Mouse (Mus musculus) lung, postnatal 0 days (tissue): ENCODE data around the gene Gm47955. TPM values are rescaled to one million over a fixed set of nuclear protein-coding genes. Genes with fewer than 3 reads are reported as not detected.

Experiments
- ATAC-seq: fragments of 200-750 bp; cut with Nextera tagmentation; 2 replicates; pipeline ENCODE4 v1.8.0; 2017; ENCODE audit warnings: moderate library complexity
- DNase-seq: peaks from one replicate; pipeline ENCODE4 v3.0.0-alpha.2; 2016; ENCODE audit warnings: low spot score
- H3K27ac ChIP-seq: fragments of 300-500 bp; sonication (generic); 2 replicates; pipeline ENCODE4 v1.5.1; 2014; ENCODE audit warnings: antibody characterized with exemption, mild to moderate bottlenecking, low read length, mixed read lengths
- H3K27me3 ChIP-seq: fragments of 300-500 bp; sonication (generic); replicated peaks from 2 replicates; pipeline ENCODE4 v1.6.1; 2014; ENCODE audit warnings: low read length, mixed read lengths; ENCODE audit not compliant: insufficient read depth
- H3K36me3 ChIP-seq: fragments of 300-500 bp; sonication (generic); 2 replicates; pipeline ENCODE4 v1.6.1; 2014; ENCODE audit warnings: low read length, mixed read lengths; ENCODE audit not compliant: insufficient read depth
- H3K4me1 ChIP-seq: fragments of 300-500 bp; sonication (generic); 2 replicates; pipeline ENCODE4 v1.6.1; 2014; ENCODE audit warnings: antibody characterized with exemption, low read depth, low read length, mixed read lengths; ENCODE audit not compliant: insufficient read depth
- H3K4me2 ChIP-seq: fragments of 300-500 bp; sonication (generic); replicated peaks from 2 replicates; pipeline ENCODE4 v1.6.1; 2014; ENCODE audit warnings: low read depth, mild to moderate bottlenecking, low read length, moderate library complexity, mixed read lengths
- H3K4me3 ChIP-seq: fragments of 300-500 bp; sonication (generic); 2 replicates; pipeline ENCODE4 v1.5.1; 2014; ENCODE audit warnings: low read depth, low read length
- H3K9ac ChIP-seq: fragments of 300-500 bp; sonication (generic); replicated peaks from 2 replicates; pipeline ENCODE4 v1.6.1; 2014; ENCODE audit warnings: low read depth, mild to moderate bottlenecking
- H3K9me3 ChIP-seq: fragments of 300-500 bp; sonication (generic); 2 replicates; pipeline ENCODE4 v1.6.1; 2016; ENCODE audit warnings: low read length, mixed read lengths
- CTCF ChIP-seq: IDR thresholded peaks from 2 replicates; pipeline ENCODE4 v1.5.1; 2016; ENCODE audit warnings: antibody characterized with exemption, mild to moderate bottlenecking
- EP300 ChIP-seq: IDR thresholded peaks from 2 replicates; pipeline ENCODE4 v1.6.1; 2016; ENCODE audit warnings: antibody characterized with exemption, mild to moderate bottlenecking, control low read depth
- WGBS: fragments of 180-500 bp; shearing (Covaris S2); extraction: QIAGEN DNeasy Blood & Tissue Kit; methylation state at CpG from one replicate; pipeline ENCODE4 v1.1.7; 2014; 5-methylcytosine and 5-hydroxymethylcytosine counted together
- polyA plus RNA-seq: library from polyadenylated mRNA; unstranded; fragments of >200 nt; fragmentation: Nextera tagmentation; extraction: Ambion mirVana; gene quantifications from 2 replicates; pipeline ENCODE4 v1.2.1, GENCODE M21; 2015

The Gm47955 gene
- polyA plus RNA-seq, 1 experiment from 2014 or later: not detected

GRCm38 (mm10) chr1:82973244-82973643 is 13.2 kb downstream of the Gm47955 start:
- DNase-seq: peak; percentile 15
- Histone ChIP-seq H3K4me3 (no peak overlapping the region), H3K27ac (peak overlapping the region; percentile 47), H3K9ac (no peak overlapping the region), H3K36me3 (no peaks in the 10 kb centered on the region), H3K9me3 (no peaks in the 10 kb centered on the region), H3K27me3 (no peaks in the 10 kb centered on the region), H3K4me2 (no peak overlapping the region), H3K4me1 (peaks cover 5% of the 10 kb centered on the region; the same call in 1 of the 2 replicates)
- ATAC-seq: no peak
- 62% methylated on average over 1 of the region's 1 CpGs for WGBS
- TF ChIP-seq CTCF (no peak; the same call in 1 of the 2 replicates), EP300 (no peak)

- DNase-seq: peak; percentile 63
- peak; percentile 71 for ATAC-seq
- WGBS: 31% methylated on average over 6 of the region's 6 CpGs
- TF ChIP-seq CTCF (no peak), EP300 (no peak)
- peaks cover 5% of the 10 kb centered on the region; the same call in 1 of the 2 replicates for H3K4me1 ChIP-seq
- peak overlapping the region; percentile 60 for H3K27ac ChIP-seq
- no peaks in the 10 kb centered on the region for H3K36me3 ChIP-seq
- no peaks in the 10 kb centered on the region for H3K9me3 ChIP-seq
- H3K4me2 ChIP-seq: no peak overlapping the region
- no peak overlapping the region for H3K9ac ChIP-seq
- H3K27me3 ChIP-seq: no peaks in the 10 kb centered on the region
- no peak overlapping the region for H3K4me3 ChIP-seq
Observed at GRCm38 (mm10) chr1:82973901-82974300, 13.8 kb downstream of the Gm47955 start.

DNA sequence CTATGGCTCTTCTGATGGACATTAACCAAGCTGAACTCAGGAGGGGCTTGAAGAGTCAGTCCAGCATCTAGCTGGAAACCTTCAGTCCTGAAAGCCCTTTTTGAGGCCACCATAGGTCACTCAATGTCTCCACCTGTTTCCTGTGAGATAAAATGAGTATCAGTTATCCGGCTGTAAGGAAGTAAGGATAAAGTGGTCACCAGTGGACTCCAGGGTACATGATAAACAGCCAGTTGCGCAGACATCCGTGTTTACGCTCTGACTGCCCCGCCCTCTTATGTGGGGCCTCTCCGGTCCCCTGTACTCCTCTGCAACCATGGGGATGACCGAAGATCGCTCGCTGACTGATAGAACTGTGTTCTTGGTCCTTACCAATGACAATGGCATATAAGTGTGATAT is 14.3 kb downstream of the Gm47955 start:
- H3K4me2 ChIP-seq: no peak overlapping the region
- peak; percentile 92 for ATAC-seq
- TF ChIP-seq EP300: peak; percentile 96
- TF ChIP-seq CTCF: no peak
- DNase-seq: peak; percentile 68
- peak overlapping the region; percentile 60 for H3K27ac ChIP-seq
- no peaks in the 10 kb centered on the region for H3K9me3 ChIP-seq
- H3K27me3 ChIP-seq: no peaks in the 10 kb centered on the region
- H3K4me1 ChIP-seq: peaks cover 5% of the 10 kb centered on the region; the same call in 1 of the 2 replicates
- H3K4me3 ChIP-seq: no peak overlapping the region
- no peaks in the 10 kb centered on the region for H3K36me3 ChIP-seq
- 62% methylated on average over 9 of the region's 9 CpGs for WGBS
- H3K9ac ChIP-seq: no peak overlapping the region

- Histone ChIP-seq H3K27ac (0 out of 2 replicates have a peak overlapping the region, but pooled peaks have one; percentile 52), H3K9me3 (no peaks in the 10 kb centered on the region), H3K4me3 (no peak overlapping the region), H3K9ac (no peak overlapping the region), H3K36me3 (no peaks in the 10 kb centered on the region), H3K4me1 (peaks cover 5% of the 10 kb centered on the region; the same call in 1 of the 2 replicates), H3K4me2 (no peak overlapping the region), H3K27me3 (no peaks in the 10 kb centered on the region)
- DNase-seq (peak; percentile 55), ATAC-seq (no peak)
- 54% methylated on average over 5 of the region's 5 CpGs for WGBS
- no peak for TF ChIP-seq CTCF
- peak; percentile 59 for TF ChIP-seq EP300
Observed at GRCm38 (mm10) chr1:82975750-82976149, 15.7 kb downstream of the Gm47955 start.

DNA sequence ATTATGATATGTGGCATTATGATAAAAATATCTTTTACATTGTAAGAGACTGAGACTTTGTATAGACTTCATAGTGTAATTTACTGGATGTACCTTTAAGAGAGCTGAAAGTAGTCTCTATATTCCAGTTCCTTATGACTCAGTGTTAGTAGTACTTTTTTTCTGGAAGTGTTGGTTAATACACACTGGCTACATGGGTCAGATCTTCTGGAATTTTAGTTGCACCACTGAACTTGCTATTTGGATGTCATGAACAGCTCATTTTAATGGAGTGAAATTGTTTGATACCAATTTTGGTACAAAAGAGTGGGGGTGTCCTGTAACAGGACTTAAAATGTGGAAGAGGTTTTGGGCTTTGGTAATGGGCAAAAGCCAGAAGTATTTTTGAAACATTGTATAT is 17.8 kb downstream of the Gm47955 start:
- no peaks in the 10 kb centered on the region for H3K36me3 ChIP-seq
- H3K4me3 ChIP-seq: no peak overlapping the region
- H3K27ac ChIP-seq: no peak overlapping the region
- no peak overlapping the region for H3K9ac ChIP-seq
- no peak overlapping the region for H3K4me2 ChIP-seq
- peak; percentile 14 for DNase-seq
- no peak for TF ChIP-seq CTCF
- TF ChIP-seq EP300: no peak
- ATAC-seq: no peak
- no peaks in the 10 kb centered on the region for H3K9me3 ChIP-seq
- no peaks in the 10 kb centered on the region for H3K4me1 ChIP-seq
- no peaks in the 10 kb centered on the region for H3K27me3 ChIP-seq

GRCm38 (mm10) chr1:82986738-82987137 is 26.7 kb downstream of the Gm47955 start:
- no peak overlapping the region for H3K27ac ChIP-seq
- H3K36me3 ChIP-seq: no peaks in the 10 kb centered on the region
- WGBS: 87% methylated on average over 6 of the region's 6 CpGs
- H3K4me1 ChIP-seq: no peaks in the 10 kb centered on the region
- H3K27me3 ChIP-seq: no peaks in the 10 kb centered on the region
- ATAC-seq (no peak), DNase-seq (no peak)
- no peak overlapping the region for H3K9ac ChIP-seq
- no peak for TF ChIP-seq EP300
- no peak for TF ChIP-seq CTCF
- no peak overlapping the region for H3K4me2 ChIP-seq
- H3K4me3 ChIP-seq: no peak overlapping the region
- H3K9me3 ChIP-seq: peaks cover 6% of the 10 kb centered on the region
